Mouse (Mus musculus) forebrain, embryonic 16.5 days (tissue): ENCODE results near the gene Scyl3. TPM values are rescaled to one million over a fixed set of nuclear protein-coding genes. Genes with fewer than 3 reads are reported as not detected.

Experiments used
- ATAC-seq: fragments of 200-750 bp; cut with Nextera tagmentation; 2 replicates; pipeline ENCODE4 v1.8.0; 2017; ENCODE audit warnings: mild to moderate bottlenecking, moderate library complexity
- H3K27ac ChIP-seq: fragments of 300-500 bp; sonication (generic); 2 replicates; pipeline ENCODE4 v1.5.1; 2014; ENCODE audit warnings: low read length, control low read depth
- H3K27me3 ChIP-seq: fragments of 300-500 bp; sonication (generic); replicated peaks from 2 replicates; pipeline ENCODE4 v1.6.1; 2014; ENCODE audit warnings: low read length; ENCODE audit not compliant: control insufficient read depth, insufficient read depth
- H3K36me3 ChIP-seq: fragments of 300-500 bp; sonication (generic); 2 replicates; pipeline ENCODE4 v1.6.1; 2014; ENCODE audit not compliant: control insufficient read depth, insufficient read depth
- H3K4me1 ChIP-seq: fragments of 300-500 bp; sonication (generic); replicated peaks from 2 replicates; pipeline ENCODE4 v1.6.1; 2014; ENCODE audit warnings: low read length; ENCODE audit not compliant: control insufficient read depth, insufficient read depth
- H3K4me2 ChIP-seq: fragments of 300-500 bp; sonication (generic); 2 replicates; pipeline ENCODE4 v1.6.1; 2014; ENCODE audit warnings: mild to moderate bottlenecking, low read length, control low read depth
- H3K4me3 ChIP-seq: fragments of 300-500 bp; sonication (generic); replicated peaks from 2 replicates; pipeline ENCODE4 v1.5.1; 2014; ENCODE audit warnings: mild to moderate bottlenecking, low read length, control low read depth
- H3K9ac ChIP-seq: fragments of 300-500 bp; sonication (generic); replicated peaks from 2 replicates; pipeline ENCODE4 v1.6.1; 2014; ENCODE audit warnings: low read depth, low read length, control low read depth
- H3K9me3 ChIP-seq: fragments of 300-500 bp; sonication (generic); 2 replicates; pipeline ENCODE4 v1.6.1; 2016; ENCODE audit warnings: low read length; ENCODE audit not compliant: control insufficient read depth
- WGBS: fragments of 180-500 bp; shearing (Covaris S2); extraction: QIAGEN DNeasy Blood & Tissue Kit; methylation state at CpG from one replicate; pipeline ENCODE4 v1.1.7; 2014; 5-methylcytosine and 5-hydroxymethylcytosine counted together
- polyA plus RNA-seq: library from polyadenylated mRNA; unstranded; fragments of >200 nt; fragmentation: Nextera tagmentation; extraction: Ambion mirVana; gene quantifications from 2 replicates; pipeline ENCODE4 v1.2.1, GENCODE M21; 2015

The Scyl3 gene
- polyA plus RNA-seq, 1 experiment from 2014 or later, result 19.2 TPM

- no peak overlapping the region for H3K27ac ChIP-seq
- WGBS, result 86% methylated on average over 2 of the region's 2 CpGs
- no peak for ATAC-seq
- H3K4me2 ChIP-seq, result no peak overlapping the region
- peaks cover 25% of the 10 kb centered on the region; the same call in 1 of the 2 replicates for H3K36me3 ChIP-seq
- peaks cover 8% of the 10 kb centered on the region for H3K4me1 ChIP-seq
- H3K27me3 ChIP-seq, result no peaks in the 10 kb centered on the region
- no peak overlapping the region for H3K9ac ChIP-seq
- H3K9me3 ChIP-seq, result no peaks in the 10 kb centered on the region
- H3K4me3 ChIP-seq, result no peak overlapping the region
These were observed 5.7 kb downstream of the Scyl3 start for GRCm38 (mm10) chr1:163934591-163934990.

GRCm38 (mm10) chr1:163942056-163942455, 13.2 kb downstream of the Scyl3 start:
- Histone ChIP-seq H3K9me3 (no peaks in the 10 kb centered on the region), H3K36me3 (peaks cover 41% of the 10 kb centered on the region), H3K27ac (no peak overlapping the region), H3K27me3 (no peaks in the 10 kb centered on the region), H3K4me2 (no peak overlapping the region), H3K9ac (no peak overlapping the region), H3K4me1 (no peaks in the 10 kb centered on the region), H3K4me3 (no peak overlapping the region)
- no peak for ATAC-seq
- WGBS, result 78% methylated on average over 6 of the region's 6 CpGs

GRCm38 (mm10) chr1:163953396-163953795, 24.5 kb downstream of the Scyl3 start:
- Histone ChIP-seq H3K4me1 (no peaks in the 10 kb centered on the region), H3K4me2 (no peak overlapping the region), H3K36me3 (peaks cover 34% of the 10 kb centered on the region), H3K4me3 (no peak overlapping the region), H3K9me3 (no peaks in the 10 kb centered on the region), H3K9ac (no peak overlapping the region), H3K27ac (no peak overlapping the region), H3K27me3 (no peaks in the 10 kb centered on the region)
- 83% methylated on average over 2 of the region's 2 CpGs for WGBS
- ATAC-seq, result no peak

- no peak for ATAC-seq
- WGBS, result 87% methylated on average over 3 of the region's 3 CpGs
- no peaks in the 10 kb centered on the region for H3K9me3 ChIP-seq
- no peak overlapping the region for H3K9ac ChIP-seq
- peaks cover 11% of the 10 kb centered on the region for H3K36me3 ChIP-seq
- H3K4me3 ChIP-seq, result no peak overlapping the region
- no peak overlapping the region for H3K4me2 ChIP-seq
- no peaks in the 10 kb centered on the region for H3K4me1 ChIP-seq
- no peaks in the 10 kb centered on the region for H3K27me3 ChIP-seq
- no peak overlapping the region for H3K27ac ChIP-seq
These were observed 29.1 kb downstream of the Scyl3 start for GRCm38 (mm10) chr1:163958036-163958435.

GRCm38 (mm10) chr1:163964008-163964689, 35.2 kb downstream of the Scyl3 start:
- Histone ChIP-seq H3K4me2 (no peak overlapping the region), H3K27ac (no peak overlapping the region), H3K9me3 (no peaks in the 10 kb centered on the region), H3K9ac (no peak overlapping the region), H3K36me3 (no peaks in the 10 kb centered on the region; the same call in 1 of the 2 replicates), H3K27me3 (no peaks in the 10 kb centered on the region), H3K4me1 (no peaks in the 10 kb centered on the region), H3K4me3 (no peak overlapping the region)
- 94% methylated on average over 10 of the region's 10 CpGs for WGBS
- ATAC-seq, result no peak

GRCm38 (mm10) chr1:163974471-163974870, 45.6 kb downstream of the Scyl3 start:
- H3K27ac ChIP-seq, result no peak overlapping the region
- no peak overlapping the region for H3K9ac ChIP-seq
- ATAC-seq, result no peak
- no peaks in the 10 kb centered on the region for H3K9me3 ChIP-seq
- H3K36me3 ChIP-seq, result no peaks in the 10 kb centered on the region
- H3K27me3 ChIP-seq, result no peaks in the 10 kb centered on the region
- H3K4me1 ChIP-seq, result no peaks in the 10 kb centered on the region
- no peak overlapping the region for H3K4me2 ChIP-seq
- no peak overlapping the region for H3K4me3 ChIP-seq
- 65% methylated on average over 1 of the region's 1 CpGs for WGBS

- Histone ChIP-seq H3K4me1 (no peaks in the 10 kb centered on the region), H3K4me2 (no peak overlapping the region), H3K36me3 (no peaks in the 10 kb centered on the region), H3K4me3 (no peak overlapping the region), H3K9me3 (no peaks in the 10 kb centered on the region), H3K27ac (no peak overlapping the region), H3K9ac (no peak overlapping the region), H3K27me3 (no peaks in the 10 kb centered on the region)
- WGBS, result 98% methylated on average over 2 of the region's 2 CpGs
- no peak for ATAC-seq
These were observed 46.2 kb downstream of the Scyl3 start for GRCm38 (mm10) chr1:163975088-163975487.

- no peak overlapping the region for H3K9ac ChIP-seq
- no peak overlapping the region for H3K4me2 ChIP-seq
- H3K9me3 ChIP-seq, result no peaks in the 10 kb centered on the region
- H3K4me3 ChIP-seq, result no peak overlapping the region
- no peak for ATAC-seq
- no peaks in the 10 kb centered on the region for H3K27me3 ChIP-seq
- WGBS, result 91% methylated on average over 1 of the region's 1 CpGs
- H3K4me1 ChIP-seq, result no peaks in the 10 kb centered on the region
- no peak overlapping the region for H3K27ac ChIP-seq
- H3K36me3 ChIP-seq, result no peaks in the 10 kb centered on the region
These were observed 47.6 kb downstream of the Scyl3 start for GRCm38 (mm10) chr1:163976515-163976914.

GRCm38 (mm10) chr1:163992371-163992770, 63.5 kb downstream of the Scyl3 start:
- Histone ChIP-seq H3K4me1 (peaks cover 9% of the 10 kb centered on the region; the same call in 1 of the 2 replicates), H3K9ac (no peak overlapping the region), H3K4me2 (no peak overlapping the region), H3K36me3 (no peaks in the 10 kb centered on the region), H3K4me3 (no peak overlapping the region), H3K27me3 (no peaks in the 10 kb centered on the region), H3K27ac (no peak overlapping the region), H3K9me3 (no peaks in the 10 kb centered on the region)
- 81% methylated on average over 4 of the region's 4 CpGs for whole genome bisulfite sequencing
- ATAC-seq, result no peak
